In genomic region chr6:90648391-90648790, GRCm38 (mm10) we compare ENCODE assay signal across 19 mouse cellular contexts. TPM values are rescaled to one million over a fixed set of nuclear protein-coding genes. Genes with fewer than 3 reads are reported as not detected.
DNase-seq lines count a peak whose midpoint lies in the region.
"Had no signal": no experiment of that assay in that cellular context is flagged by ENCODE, and none has a peak within 500 bp of the region (broad histone marks: within the 10 kb centered on the region; RNA-seq: fewer than 3 reads in every experiment).

No protein-coding gene starts in this region.

- intact Hi-C loops in heart, postnatal 25 days (cut with DNase I): no loop called here
- intact Hi-C loops in left cerebral cortex, postnatal 10 days (cut with DNase I): no loop called here

- DNase-seq in ES-CJ7 (ENCODE audit: low read depth, low spot score) (peak; percentile 53), R1 (ENCODE audit: low read depth, low spot score) (peak; percentile 81), ZHBTc4 (ENCODE audit: low read depth, low spot score) (peak; percentile 56)
- DNase-seq in frontal cortex, postnatal 10 days (ENCODE audit: low spot score in 2 of 2): no peak
- no peak for DNase-seq in heart, postnatal 25 days (ENCODE audit: low spot score)
- no peak for DNase-seq in left cerebral cortex, postnatal 10 days (ENCODE audit: extremely low spot score in 1 of 2, low spot score in 2 of 2)
- DNase-seq: adrenal gland, adult 2 months; adrenal gland, adult 8-10 months; adrenal gland, postnatal 10 days; adrenal gland, postnatal 14 days; adrenal gland, postnatal 25 days; adrenal gland, postnatal 36 days; B cell, adult 2 months; cerebellum, adult 11 months; cerebellum, adult 11-12 months; cerebellum, adult 18-20 months; cerebellum, adult 2 months; cerebellum, adult 8-10 months; cerebellum, adult 9-10 months had no signal

RNA-seq across cellular contexts. Expression of gene Slc41a3, which starts 43.9 kb away (rescaled TPM):
- 100 to 1,000 TPM in 1 of 2 experiments, 10 to 100 TPM in 1; 51.0 to 103 TPM for total RNA-seq in heart, postnatal 25 days (2021)
- 1 to 10 TPM; 6.7 to 7.2 TPM for total RNA-seq in left cerebral cortex, postnatal 10 days (2021)

Comparison
In these comparisons a context has a peak if more than half of its experiments do, and no peak if none do; other contexts are left out.
1. DNase-seq: peak in ES-CJ7 (single experiment), R1 (single experiment) and ZHBTc4 (single experiment); none in frontal cortex, postnatal 10 days (0 of 2), heart, postnatal 25 days (single experiment) and left cerebral cortex, postnatal 10 days (0 of 2).
2. RNA of gene Slc41a3, which starts 43.9 kb away (total RNA-seq): 51.0 to 103 TPM in heart, postnatal 25 days; 6.7 to 7.2 TPM in left cerebral cortex, postnatal 10 days; every median in the first group is over 4 times any median in the second.